In the genomic region with DNA sequence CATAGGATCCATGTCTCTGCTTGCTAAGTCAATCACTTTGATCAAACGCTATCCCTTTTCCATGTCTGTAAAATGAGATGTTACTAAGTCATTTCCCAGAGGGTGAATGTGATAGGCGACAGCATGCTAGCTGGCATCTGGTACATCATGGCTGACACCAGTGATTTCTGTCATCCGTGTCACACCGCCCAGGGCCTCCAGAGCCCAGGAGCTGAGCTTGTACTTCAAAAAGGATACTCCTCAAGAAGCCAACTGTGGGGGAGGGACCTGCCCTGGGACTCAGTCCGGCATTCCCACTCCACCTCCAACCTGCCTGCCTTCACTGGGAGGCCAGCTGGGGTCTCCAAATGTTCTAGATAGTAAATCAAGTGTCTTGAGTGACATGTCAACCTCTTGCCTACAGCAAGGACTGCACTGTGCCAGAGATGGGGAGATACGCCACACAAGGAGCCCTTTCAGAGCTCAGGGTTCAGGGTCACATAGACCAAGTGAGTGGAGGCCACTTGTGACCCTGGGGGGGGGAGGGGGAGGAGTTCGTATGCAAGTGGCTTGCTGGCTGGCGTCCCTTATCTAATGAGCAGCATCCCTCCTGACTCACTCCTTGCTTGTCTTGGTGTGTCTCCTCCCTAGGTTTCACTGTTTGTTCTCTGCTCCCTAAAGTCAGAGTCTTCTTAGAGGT, we compare ENCODE assay signal across 9 mouse cellular contexts. TPM values are rescaled to one million over a fixed set of nuclear protein-coding genes. Genes with fewer than 3 reads are reported as not detected.
DNase-seq lines count a peak whose midpoint lies in the region; ATAC-seq and TF ChIP-seq lines count a peak whose summit lies in the region.
"Had no signal": no experiment of that assay in that cellular context is flagged by ENCODE, and none has a peak within 500 bp of the region (broad histone marks: within the 10 kb centered on the region; RNA-seq: fewer than 3 reads in every experiment).

No protein-coding gene starts in this region.

- no peaks in the 10 kb centered on the region for H3K4me1 ChIP-seq in embryonic facial prominence, embryonic 14.5 days (ENCODE audit: control insufficient read depth, insufficient read depth, low read length)
- H3K4me1 ChIP-seq in limb, embryonic 13.5 days = peaks cover 21% of the 10 kb centered on the region
- H3K4me1 ChIP-seq in olfactory bulb, adult 2 months (ENCODE audit: control insufficient read depth, insufficient read depth, low read length) = peaks cover 29% of the 10 kb centered on the region

- WGBS in embryonic facial prominence, embryonic 14.5 days = 63% methylated on average over 7 of the region's 8 CpGs
- 62% methylated on average over 8 of the region's 8 CpGs for WGBS in limb, embryonic 13.5 days
- 62% methylated on average over 8 of the region's 8 CpGs for WGBS in olfactory bulb, adult 2 months

- no peaks in the 10 kb centered on the region for H3K36me3 ChIP-seq in embryonic facial prominence, embryonic 14.5 days (ENCODE audit: control insufficient read depth, insufficient read depth, low read length)
- no peaks in the 10 kb centered on the region for H3K36me3 ChIP-seq in limb, embryonic 13.5 days
- H3K36me3 ChIP-seq: limb, embryonic 15.5 days had no signal

- no peak for TF ChIP-seq POLR2A in olfactory bulb, adult 2 months (IDR thresholded peaks at IDR 0.05; ENCODE audit: insufficient read depth, low read depth, low read length)

- H3K4me3 ChIP-seq in layer of hippocampus, adult 2 months = peak overlapping the region; percentile 84
- H3K4me3 ChIP-seq in embryonic facial prominence, embryonic 14.5 days (ENCODE audit: low read depth, low read length) = no peak overlapping the region
- peak overlapping the region; percentile 70; the same call in 1 of the 2 replicates for H3K4me3 ChIP-seq in limb, embryonic 13.5 days
- H3K4me3 ChIP-seq in olfactory bulb, adult 2 months (ENCODE audit: insufficient read depth, low read depth, low read length) = peak overlapping the region; percentile 6; the same call in 1 of the 2 replicates

- peak overlapping the region; percentile 93 for H3K4me2 ChIP-seq in embryonic facial prominence, embryonic 14.5 days (ENCODE audit: low read depth, low read length)
- peak overlapping the region; percentile 98 for H3K4me2 ChIP-seq in limb, embryonic 13.5 days (replicated peaks)

- no peak for TF ChIP-seq CTCF in layer of hippocampus, adult 2 months (conservative IDR thresholded peaks at IDR 0.05)
- no peak for TF ChIP-seq CTCF in olfactory bulb, adult 2 months (IDR thresholded peaks at IDR 0.05; ENCODE audit: insufficient read depth, low read depth, low read length)

- ATAC-seq in embryonic facial prominence, embryonic 14.5 days (ENCODE audit: low read depth) = no peak
- ATAC-seq in limb, embryonic 13.5 days (ENCODE audit: low FRiP score, low read depth) = no peak

- H3K9ac ChIP-seq in embryonic facial prominence, embryonic 14.5 days (ENCODE audit: low read depth, low read length) = no peak overlapping the region
- no peak overlapping the region for H3K9ac ChIP-seq in limb, embryonic 13.5 days
- H3K9ac ChIP-seq: limb, embryonic 15.5 days had no signal

- DNase-seq in layer of hippocampus, adult 2 months (ENCODE audit: low spot score in 2 of 2) = no peak
- no peak for DNase-seq in layer of hippocampus, postnatal 36 days
- no peak for DNase-seq in embryonic facial prominence, embryonic 14.5 days (ENCODE audit: low spot score)
- DNase-seq in layer of hippocampus, postnatal 10 days (ENCODE audit: low spot score in 2 of 2) = no peak
- DNase-seq in left cerebral cortex, adult 9 months (ENCODE audit: low spot score in 2 of 2) = no peak
- no peak for DNase-seq in B cell, adult 2 months

- no peak overlapping the region for H3K27ac ChIP-seq in layer of hippocampus, adult 2 months
- H3K27ac ChIP-seq in embryonic facial prominence, embryonic 14.5 days (replicated peaks; ENCODE audit: low read depth, low read length) = no peak overlapping the region
- no peak overlapping the region for H3K27ac ChIP-seq in limb, embryonic 13.5 days
- no peak overlapping the region for H3K27ac ChIP-seq in olfactory bulb, adult 2 months (ENCODE audit: insufficient read depth, low read depth, low read length)
- H3K27ac ChIP-seq: limb, embryonic 15.5 days had no signal

- H3K9me3 ChIP-seq in embryonic facial prominence, embryonic 14.5 days (ENCODE audit: control insufficient read depth, low read length) = peaks cover 9% of the 10 kb centered on the region; the same call in 1 of the 2 replicates
- H3K9me3 ChIP-seq in limb, embryonic 13.5 days = 0 out of 2 replicates have a peak, but pooled peaks cover 3% of the 10 kb centered on the region

- no peaks in the 10 kb centered on the region for H3K27me3 ChIP-seq in embryonic facial prominence, embryonic 14.5 days (replicated peaks; ENCODE audit: control insufficient read depth, insufficient read depth, low read length)
- H3K27me3 ChIP-seq in limb, embryonic 13.5 days = peaks cover 10% of the 10 kb centered on the region; the same call in 1 of the 2 replicates
- H3K27me3 ChIP-seq: limb, embryonic 15.5 days had no signal

RNA-seq across cellular contexts. Expression of a gene that starts 1.7 kb away (rescaled TPM):
- total RNA-seq in layer of hippocampus, adult 2 months (2021) = 10 to 100 TPM; 22.0 to 24.3 TPM
- total RNA-seq in layer of hippocampus, postnatal 36 days (2021) = 10 to 100 TPM; 22.8 to 24.2 TPM
- polyA plus RNA-seq in embryonic facial prominence, embryonic 14.5 days (2014; fragmentation: Nextera tagmentation; extraction: Ambion mirVana) = 13.1 and 16.0 TPM in 2 replicates
- polyA plus RNA-seq in limb, embryonic 13.5 days (2015; fragmentation: Nextera tagmentation; extraction: Ambion mirVana) = 19.0 and 20.3 TPM in 2 replicates
- polyA plus RNA-seq in olfactory bulb, adult 2 months (2012; ENCODE audit: insufficient read depth, insufficient read length, low replicate concordance, missing spikeins) = not detected in 2 replicates
- total RNA-seq in layer of hippocampus, postnatal 10 days (2021) = 10 to 100 TPM; 26.2 to 27.4 TPM

RNA-seq across cellular contexts. Expression of a gene that starts 23.3 kb away (rescaled TPM):
- 1 to 10 TPM in 1 of 2 experiments, under 1 TPM in 1; 0.86 to 1.9 TPM for total RNA-seq in layer of hippocampus, adult 2 months (2021)
- total RNA-seq in layer of hippocampus, postnatal 36 days (2021) = 1 to 10 TPM; 2.2 to 2.4 TPM
- 79.2 and 96.2 TPM in 2 replicates for polyA plus RNA-seq in embryonic facial prominence, embryonic 14.5 days (2014; fragmentation: Nextera tagmentation; extraction: Ambion mirVana)
- 110 and 114 TPM in 2 replicates for polyA plus RNA-seq in limb, embryonic 13.5 days (2015; fragmentation: Nextera tagmentation; extraction: Ambion mirVana)
- not detected in 2 replicates for polyA plus RNA-seq in olfactory bulb, adult 2 months (2012; ENCODE audit: insufficient read depth, insufficient read length, low replicate concordance, missing spikeins)
- 1 to 10 TPM; 4.5 to 5.3 TPM for total RNA-seq in layer of hippocampus, postnatal 10 days (2021)

RNA-seq across cellular contexts. Expression of a gene that starts 23.4 kb away (rescaled TPM):
- total RNA-seq in layer of hippocampus, adult 2 months (2021) = 10 to 100 TPM; 27.7 to 28.5 TPM
- total RNA-seq in layer of hippocampus, postnatal 36 days (2021) = 10 to 100 TPM; 24.3 to 28.8 TPM
- polyA plus RNA-seq in embryonic facial prominence, embryonic 14.5 days (2014; fragmentation: Nextera tagmentation; extraction: Ambion mirVana) = 37.3 and 40.7 TPM in 2 replicates
- polyA plus RNA-seq in limb, embryonic 13.5 days (2015; fragmentation: Nextera tagmentation; extraction: Ambion mirVana) = 39.4 and 39.5 TPM in 2 replicates
- polyA plus RNA-seq in olfactory bulb, adult 2 months (2012; ENCODE audit: insufficient read depth, insufficient read length, low replicate concordance, missing spikeins) = not detected in 2 replicates
- 10 to 100 TPM; 23.7 to 24.2 TPM for total RNA-seq in layer of hippocampus, postnatal 10 days (2021)

RNA-seq across cellular contexts. Expression of a gene that starts 46.5 kb away (rescaled TPM):
- total RNA-seq in layer of hippocampus, adult 2 months (2021) = under 1 TPM; 0.47 to 0.61 TPM
- total RNA-seq in layer of hippocampus, postnatal 36 days (2021) = under 1 TPM; 0.35 TPM
- 0.38 and 1.1 TPM in 2 replicates for polyA plus RNA-seq in embryonic facial prominence, embryonic 14.5 days (2014; fragmentation: Nextera tagmentation; extraction: Ambion mirVana)
- polyA plus RNA-seq in limb, embryonic 13.5 days (2015; fragmentation: Nextera tagmentation; extraction: Ambion mirVana) = 0.23 and 0.37 TPM in 2 replicates
- polyA plus RNA-seq in olfactory bulb, adult 2 months (2012; ENCODE audit: insufficient read depth, insufficient read length, low replicate concordance, missing spikeins) = not detected in 2 replicates
- under 1 TPM; 0.41 to 0.47 TPM for total RNA-seq in layer of hippocampus, postnatal 10 days (2021)
